Mouse (Mus musculus): ENCODE results near the gene Cadm1. TPM values are rescaled to one million over a fixed set of nuclear protein-coding genes. Genes with fewer than 3 reads are reported as not detected.

Cadm1 gene
- polyA plus RNA-seq, 1 experiment from 2014 or later: 96.0 TPM

GRCm38 (mm10) chr9:47761601-47762000, 231.6 kb downstream of the Cadm1 start:
- Histone ChIP-seq H3K27me3 (ENCODE audit: control insufficient read depth, insufficient read depth, low read depth, low read length) (no peaks in the 10 kb centered on the region), H3K4me2 (ENCODE audit: low read depth, low read length) (no peak overlapping the region), H3K27ac (ENCODE audit: low read length) (no peak overlapping the region), H3K4me3 (ENCODE audit: low read length) (no peak overlapping the region), H3K36me3 (ENCODE audit: control insufficient read depth, insufficient read depth, low read length) (no peaks in the 10 kb centered on the region), H3K9ac (ENCODE audit: low read length) (no peak overlapping the region), H3K9me3 (ENCODE audit: control insufficient read depth, low read length) (no peaks in the 10 kb centered on the region), H3K4me1 (replicated peaks; ENCODE audit: control insufficient read depth, insufficient read depth, low read length) (peaks cover 16% of the 10 kb centered on the region)
- ATAC-seq (ENCODE audit: low read depth): no peak
- WGBS: 67% methylated on average over 5 of the region's 5 CpGs

- Histone ChIP-seq H3K27me3 (ENCODE audit: control insufficient read depth, insufficient read depth, low read depth, low read length) (no peaks in the 10 kb centered on the region), H3K27ac (ENCODE audit: low read length) (no peak overlapping the region), H3K9ac (ENCODE audit: low read length) (no peak overlapping the region), H3K36me3 (ENCODE audit: control insufficient read depth, insufficient read depth, low read length) (no peaks in the 10 kb centered on the region), H3K4me2 (ENCODE audit: low read depth, low read length) (no peak overlapping the region), H3K4me3 (ENCODE audit: low read length) (no peak overlapping the region), H3K9me3 (ENCODE audit: control insufficient read depth, low read length) (no peaks in the 10 kb centered on the region), H3K4me1 (replicated peaks; ENCODE audit: control insufficient read depth, insufficient read depth, low read length) (peaks cover 16% of the 10 kb centered on the region)
- 80% methylated on average over 5 of the region's 5 CpGs for WGBS
- ATAC-seq (ENCODE audit: low read depth): no peak
Observed at GRCm38 (mm10) chr9:47762913-47763312, 232.9 kb downstream of the Cadm1 start.

GRCm38 (mm10) chr9:47764920-47765319, 234.9 kb downstream of the Cadm1 start:
- Histone ChIP-seq H3K9me3 (ENCODE audit: control insufficient read depth, low read length) (no peaks in the 10 kb centered on the region), H3K27me3 (ENCODE audit: control insufficient read depth, insufficient read depth, low read depth, low read length) (no peaks in the 10 kb centered on the region)

GRCm38 (mm10) chr9:47765323-47765722, 235.3 kb downstream of the Cadm1 start:
- H3K27ac ChIP-seq (ENCODE audit: low read length): no peak overlapping the region
- no peaks in the 10 kb centered on the region for H3K27me3 ChIP-seq (ENCODE audit: control insufficient read depth, insufficient read depth, low read depth, low read length)
- 50% methylated on average over 13 of the region's 13 CpGs for WGBS
- peaks cover 18% of the 10 kb centered on the region for H3K4me1 ChIP-seq (replicated peaks; ENCODE audit: control insufficient read depth, insufficient read depth, low read length)
- no peaks in the 10 kb centered on the region for H3K36me3 ChIP-seq (ENCODE audit: control insufficient read depth, insufficient read depth, low read length)
- peak; percentile 58; the same call in 1 of the 2 replicates for ATAC-seq (ENCODE audit: low read depth)
- 0 out of 2 replicates have a peak overlapping the region, but pooled peaks have one; percentile 12 for H3K4me2 ChIP-seq (ENCODE audit: low read depth, low read length)
- H3K4me3 ChIP-seq (ENCODE audit: low read length): no peak overlapping the region
- no peak overlapping the region for H3K9ac ChIP-seq (ENCODE audit: low read length)
- H3K9me3 ChIP-seq (ENCODE audit: control insufficient read depth, low read length): no peaks in the 10 kb centered on the region

More at GRCm38 (mm10) chr9:47764920-47765319, 234.9 kb downstream of the Cadm1 start:
- 15% methylated on average over 5 of the region's 5 CpGs for WGBS
- Histone ChIP-seq H3K36me3 (ENCODE audit: control insufficient read depth, insufficient read depth, low read length) (no peaks in the 10 kb centered on the region), H3K4me2 (ENCODE audit: low read depth, low read length) (0 out of 2 replicates have a peak overlapping the region, but pooled peaks have one; percentile 12), H3K4me3 (ENCODE audit: low read length) (no peak overlapping the region), H3K9ac (ENCODE audit: low read length) (no peak overlapping the region), H3K4me1 (replicated peaks; ENCODE audit: control insufficient read depth, insufficient read depth, low read length) (peaks cover 14% of the 10 kb centered on the region), H3K27ac (ENCODE audit: low read length) (no peak overlapping the region)
- no peak for ATAC-seq (ENCODE audit: low read depth)

GRCm38 (mm10) chr9:47766342-47766741, 236.4 kb downstream of the Cadm1 start:
- no peak overlapping the region for H3K4me3 ChIP-seq (ENCODE audit: low read length)
- H3K9ac ChIP-seq (ENCODE audit: low read length): no peak overlapping the region
- no peaks in the 10 kb centered on the region for H3K9me3 ChIP-seq (ENCODE audit: control insufficient read depth, low read length)
- 45% methylated on average over 10 of the region's 10 CpGs for WGBS
- no peaks in the 10 kb centered on the region for H3K27me3 ChIP-seq (ENCODE audit: control insufficient read depth, insufficient read depth, low read depth, low read length)
- ATAC-seq (ENCODE audit: low read depth): no peak
- H3K36me3 ChIP-seq (ENCODE audit: control insufficient read depth, insufficient read depth, low read length): no peaks in the 10 kb centered on the region
- H3K4me2 ChIP-seq (ENCODE audit: low read depth, low read length): no peak overlapping the region
- no peak overlapping the region for H3K27ac ChIP-seq (ENCODE audit: low read length)
- H3K4me1 ChIP-seq (replicated peaks; ENCODE audit: control insufficient read depth, insufficient read depth, low read length): peaks cover 23% of the 10 kb centered on the region

- WGBS: 28% methylated on average over 11 of the region's 11 CpGs
Observed at GRCm38 (mm10) chr9:47770836-47771235, 240.9 kb downstream of the Cadm1 start.

GRCm38 (mm10) chr9:47771953-47772352, 242.0 kb downstream of the Cadm1 start:
- no peak for ATAC-seq (ENCODE audit: low read depth)
- Histone ChIP-seq H3K4me3 (ENCODE audit: low read length) (no peak overlapping the region), H3K36me3 (ENCODE audit: control insufficient read depth, insufficient read depth, low read length) (no peaks in the 10 kb centered on the region), H3K9me3 (ENCODE audit: control insufficient read depth, low read length) (no peaks in the 10 kb centered on the region), H3K27ac (ENCODE audit: low read length) (no peak overlapping the region), H3K9ac (ENCODE audit: low read length) (no peak overlapping the region), H3K4me1 (replicated peaks; ENCODE audit: control insufficient read depth, insufficient read depth, low read length) (peaks cover 19% of the 10 kb centered on the region), H3K27me3 (ENCODE audit: control insufficient read depth, insufficient read depth, low read depth, low read length) (no peaks in the 10 kb centered on the region), H3K4me2 (ENCODE audit: low read depth, low read length) (no peak overlapping the region)
- WGBS: 37% methylated on average over 5 of the region's 5 CpGs

More at GRCm38 (mm10) chr9:47770836-47771235, 240.9 kb downstream of the Cadm1 start:
- peak; percentile 50; the same call in 1 of the 2 replicates for ATAC-seq (ENCODE audit: low read depth)
- Histone ChIP-seq H3K4me3 (ENCODE audit: low read length) (no peak overlapping the region), H3K4me2 (ENCODE audit: low read depth, low read length) (peak overlapping the region; percentile 28; the same call in 1 of the 2 replicates), H3K27me3 (ENCODE audit: control insufficient read depth, insufficient read depth, low read depth, low read length) (no peaks in the 10 kb centered on the region), H3K4me1 (replicated peaks; ENCODE audit: control insufficient read depth, insufficient read depth, low read length) (peaks cover 26% of the 10 kb centered on the region), H3K27ac (ENCODE audit: low read length) (no peak overlapping the region), H3K36me3 (ENCODE audit: control insufficient read depth, insufficient read depth, low read length) (no peaks in the 10 kb centered on the region), H3K9me3 (ENCODE audit: control insufficient read depth, low read length) (no peaks in the 10 kb centered on the region), H3K9ac (ENCODE audit: low read length) (no peak overlapping the region)

- Histone ChIP-seq H3K27ac (ENCODE audit: low read length) (no peak overlapping the region), H3K27me3 (ENCODE audit: control insufficient read depth, insufficient read depth, low read depth, low read length) (no peaks in the 10 kb centered on the region), H3K9me3 (ENCODE audit: control insufficient read depth, low read length) (no peaks in the 10 kb centered on the region), H3K4me2 (ENCODE audit: low read depth, low read length) (no peak overlapping the region), H3K4me1 (replicated peaks; ENCODE audit: control insufficient read depth, insufficient read depth, low read length) (peaks cover 19% of the 10 kb centered on the region), H3K4me3 (ENCODE audit: low read length) (no peak overlapping the region), H3K9ac (ENCODE audit: low read length) (no peak overlapping the region), H3K36me3 (ENCODE audit: control insufficient read depth, insufficient read depth, low read length) (no peaks in the 10 kb centered on the region)
- ATAC-seq (ENCODE audit: low read depth): no peak
- WGBS: 91% methylated on average over 6 of the region's 6 CpGs
Observed at GRCm38 (mm10) chr9:47772750-47773149, 242.8 kb downstream of the Cadm1 start.

- WGBS: 72% methylated on average over 9 of the region's 9 CpGs
- no peak for ATAC-seq (ENCODE audit: low read depth)
- H3K27me3 ChIP-seq (ENCODE audit: control insufficient read depth, insufficient read depth, low read depth, low read length): no peaks in the 10 kb centered on the region
- no peak overlapping the region for H3K9ac ChIP-seq (ENCODE audit: low read length)
- H3K4me3 ChIP-seq (ENCODE audit: low read length): no peak overlapping the region
- H3K36me3 ChIP-seq (ENCODE audit: control insufficient read depth, insufficient read depth, low read length): no peaks in the 10 kb centered on the region
- H3K4me2 ChIP-seq (ENCODE audit: low read depth, low read length): no peak overlapping the region
- H3K9me3 ChIP-seq (ENCODE audit: control insufficient read depth, low read length): no peaks in the 10 kb centered on the region
- peak overlapping the region; percentile 43; the same call in 1 of the 2 replicates for H3K27ac ChIP-seq (ENCODE audit: low read length)
- peaks cover 6% of the 10 kb centered on the region for H3K4me1 ChIP-seq (replicated peaks; ENCODE audit: control insufficient read depth, insufficient read depth, low read length)
Observed at GRCm38 (mm10) chr9:47776941-47777919, 247.3 kb downstream of the Cadm1 start.

All from lung, embryonic 16.5 days (tissue).